Mouse (Mus musculus) erythroblast, embryonic 14.5 days (primary cell): Measurements from ENCODE around the gene Rfxap.

ENCODE experiments used
- GATA1 ChIP-seq: IDR thresholded peaks from 2 replicates; pipeline ENCODE4 v1.6.1; 2012; ENCODE audit warnings: low read length, inconsistent platforms, mixed read lengths
- TAL1 ChIP-seq: IDR thresholded peaks from 3 replicates; pipeline ENCODE4 v1.6.1; 2012; ENCODE audit warnings: low read length, inconsistent platforms, mixed read lengths

GRCm38 (mm10) chr3:54766811-54767210, 40.8 kb downstream of the Rfxap start:
- no peak for TF ChIP-seq GATA1
- TF ChIP-seq TAL1 = no peak
